Mouse (Mus musculus): ENCODE data around the gene Gdpd5. TPM values are rescaled to one million over a fixed set of nuclear protein-coding genes. Genes with fewer than 3 reads are reported as not detected.
A peak's percentile ranks its signal among the peaks of the same experiment; 100 is the strongest.

Gdpd5 gene
- polyA plus RNA-seq, 1 experiment from 2014 or later = 46.2 TPM

GRCm38 (mm10) chr7:99443164-99443563 lies 62.0 kb downstream of the Gdpd5 start:
- Histone ChIP-seq H3K27me3 (ENCODE audit: control insufficient read depth, insufficient read depth, low read length) (no peaks in the 10 kb centered on the region), H3K4me3 (replicated peaks; ENCODE audit: low read length) (no peak overlapping the region), H3K27ac (no peak overlapping the region), H3K36me3 (replicated peaks; ENCODE audit: control insufficient read depth, insufficient read depth) (peaks cover 22% of the 10 kb centered on the region), H3K9me3 (ENCODE audit: control insufficient read depth, low read length) (no peaks in the 10 kb centered on the region), H3K4me1 (replicated peaks; ENCODE audit: control insufficient read depth, insufficient read depth, low read length) (peaks cover 6% of the 10 kb centered on the region), H3K4me2 (replicated peaks) (no peak overlapping the region), H3K9ac (no peak overlapping the region)
- DNase-seq (ENCODE audit: low spot score) (no peak), ATAC-seq (ENCODE audit: low FRiP score) (no peak)
- WGBS = 58% methylated on average over 5 of the region's 5 CpGs

DNA sequence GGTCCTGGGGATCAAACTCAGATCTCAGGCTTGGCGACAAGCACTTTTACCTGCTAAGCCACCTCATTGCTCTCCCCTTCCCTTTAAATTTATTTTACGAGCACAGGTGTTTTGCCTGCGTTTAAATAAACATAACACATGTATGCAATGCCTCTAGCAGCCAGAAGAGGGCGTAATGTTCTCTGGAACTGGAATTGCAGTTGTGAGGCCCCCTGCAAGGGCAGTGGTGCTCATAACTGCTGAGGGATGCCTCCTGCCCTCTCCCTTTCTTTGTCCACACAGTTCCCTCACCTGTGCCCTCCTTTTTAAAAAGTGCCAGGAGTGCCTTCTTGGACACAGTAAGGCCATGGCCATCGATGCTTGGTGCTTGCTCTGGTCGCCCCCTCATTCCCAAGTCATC lies 62.8 kb downstream of the Gdpd5 start:
- DNase-seq (ENCODE audit: low spot score) (no peak), ATAC-seq (ENCODE audit: low FRiP score) (no peak)
- no peaks in the 10 kb centered on the region for H3K27me3 ChIP-seq (ENCODE audit: control insufficient read depth, insufficient read depth, low read length)
- H3K9ac ChIP-seq = no peak overlapping the region
- H3K4me1 ChIP-seq (replicated peaks; ENCODE audit: control insufficient read depth, insufficient read depth, low read length) = peaks cover 6% of the 10 kb centered on the region
- peaks cover 16% of the 10 kb centered on the region for H3K36me3 ChIP-seq (replicated peaks; ENCODE audit: control insufficient read depth, insufficient read depth)
- H3K27ac ChIP-seq = no peak overlapping the region
- no peaks in the 10 kb centered on the region for H3K9me3 ChIP-seq (ENCODE audit: control insufficient read depth, low read length)
- H3K4me3 ChIP-seq (replicated peaks; ENCODE audit: low read length) = no peak overlapping the region
- 70% methylated on average over 6 of the region's 6 CpGs for WGBS
- no peak overlapping the region for H3K4me2 ChIP-seq (replicated peaks)

- Histone ChIP-seq H3K4me2 (replicated peaks) (no peak overlapping the region), H3K27ac (no peak overlapping the region), H3K4me3 (replicated peaks; ENCODE audit: low read length) (no peak overlapping the region), H3K27me3 (ENCODE audit: control insufficient read depth, insufficient read depth, low read length) (no peaks in the 10 kb centered on the region), H3K9ac (no peak overlapping the region), H3K36me3 (replicated peaks; ENCODE audit: control insufficient read depth, insufficient read depth) (peaks cover 16% of the 10 kb centered on the region), H3K4me1 (replicated peaks; ENCODE audit: control insufficient read depth, insufficient read depth, low read length) (peaks cover 12% of the 10 kb centered on the region), H3K9me3 (ENCODE audit: control insufficient read depth, low read length) (no peaks in the 10 kb centered on the region)
- 50% methylated on average over 2 of the region's 2 CpGs for WGBS
- DNase-seq (ENCODE audit: low spot score) (no peak), ATAC-seq (ENCODE audit: low FRiP score) (no peak)
Observed at GRCm38 (mm10) chr7:99445833-99446232, 64.6 kb downstream of the Gdpd5 start.

GRCm38 (mm10) chr7:99447323-99447722 lies 66.1 kb downstream of the Gdpd5 start:
- Histone ChIP-seq H3K4me1 (replicated peaks; ENCODE audit: control insufficient read depth, insufficient read depth, low read length) (peaks cover 5% of the 10 kb centered on the region; the same call in 1 of the 2 replicates), H3K27me3 (ENCODE audit: control insufficient read depth, insufficient read depth, low read length) (no peaks in the 10 kb centered on the region), H3K4me2 (replicated peaks) (no peak overlapping the region), H3K4me3 (replicated peaks; ENCODE audit: low read length) (no peak overlapping the region), H3K27ac (no peak overlapping the region), H3K9ac (no peak overlapping the region), H3K36me3 (replicated peaks; ENCODE audit: control insufficient read depth, insufficient read depth) (peaks cover 8% of the 10 kb centered on the region; the same call in 1 of the 2 replicates), H3K9me3 (ENCODE audit: control insufficient read depth, low read length) (no peaks in the 10 kb centered on the region)
- ATAC-seq (ENCODE audit: low FRiP score) (no peak), DNase-seq (ENCODE audit: low spot score) (no peak)
- 36% methylated on average over 5 of the region's 5 CpGs for WGBS

DNA sequence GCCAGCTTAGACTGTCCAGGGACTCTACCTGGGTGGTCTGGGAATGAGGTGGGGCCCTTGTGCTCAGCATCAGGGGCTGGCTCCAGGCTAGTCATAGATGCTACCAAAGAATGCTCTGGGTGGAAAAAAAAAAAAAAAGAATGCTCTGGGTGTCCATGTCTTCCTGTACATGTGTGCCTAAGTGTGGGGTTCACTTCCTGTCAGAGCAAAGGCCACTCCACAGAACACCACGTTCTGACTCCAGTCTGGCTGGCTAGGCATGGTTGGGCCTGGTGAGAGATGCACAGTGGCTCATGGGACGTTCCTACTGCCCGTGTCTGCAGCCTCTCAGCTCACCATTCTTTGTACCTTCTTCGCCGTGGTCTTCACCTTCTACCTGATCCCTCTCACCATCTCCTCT lies 67.4 kb downstream of the Gdpd5 start:
- no peak for DNase-seq (ENCODE audit: low spot score)
- Histone ChIP-seq H3K36me3 (replicated peaks; ENCODE audit: control insufficient read depth, insufficient read depth) (0 out of 2 replicates have a peak, but pooled peaks cover 6% of the 10 kb centered on the region), H3K4me2 (replicated peaks) (no peak overlapping the region), H3K9ac (no peak overlapping the region), H3K4me1 (replicated peaks; ENCODE audit: control insufficient read depth, insufficient read depth, low read length) (peaks cover 5% of the 10 kb centered on the region; the same call in 1 of the 2 replicates), H3K4me3 (replicated peaks; ENCODE audit: low read length) (no peak overlapping the region), H3K9me3 (ENCODE audit: control insufficient read depth, low read length) (no peaks in the 10 kb centered on the region), H3K27me3 (ENCODE audit: control insufficient read depth, insufficient read depth, low read length) (no peaks in the 10 kb centered on the region), H3K27ac (peak overlapping the region; percentile 52; the same call in 1 of the 2 replicates)
- no peak for ATAC-seq (ENCODE audit: low FRiP score)
- WGBS = 81% methylated on average over 5 of the region's 5 CpGs

GRCm38 (mm10) chr7:99449063-99449462 lies 67.8 kb downstream of the Gdpd5 start:
- whole genome bisulfite sequencing = 43% methylated on average over 8 of the region's 8 CpGs
- H3K4me2 ChIP-seq (replicated peaks) = no peak overlapping the region
- H3K27ac ChIP-seq = peak overlapping the region; percentile 52; the same call in 1 of the 2 replicates
- H3K4me1 ChIP-seq (replicated peaks; ENCODE audit: control insufficient read depth, insufficient read depth, low read length) = peaks cover 5% of the 10 kb centered on the region; the same call in 1 of the 2 replicates
- no peak overlapping the region for H3K9ac ChIP-seq
- H3K27me3 ChIP-seq (ENCODE audit: control insufficient read depth, insufficient read depth, low read length) = no peaks in the 10 kb centered on the region
- no peak overlapping the region for H3K4me3 ChIP-seq (replicated peaks; ENCODE audit: low read length)
- DNase-seq (ENCODE audit: low spot score) = no peak
- H3K9me3 ChIP-seq (ENCODE audit: control insufficient read depth, low read length) = no peaks in the 10 kb centered on the region
- 0 out of 2 replicates have a peak, but pooled peaks cover 6% of the 10 kb centered on the region for H3K36me3 ChIP-seq (replicated peaks; ENCODE audit: control insufficient read depth, insufficient read depth)
- ATAC-seq (ENCODE audit: low FRiP score) = no peak

- Histone ChIP-seq H3K9ac (no peak overlapping the region), H3K4me3 (replicated peaks; ENCODE audit: low read length) (no peak overlapping the region), H3K27ac (no peak overlapping the region; the same call in 1 of the 2 replicates), H3K27me3 (ENCODE audit: control insufficient read depth, insufficient read depth, low read length) (no peaks in the 10 kb centered on the region), H3K9me3 (ENCODE audit: control insufficient read depth, low read length) (no peaks in the 10 kb centered on the region), H3K4me1 (replicated peaks; ENCODE audit: control insufficient read depth, insufficient read depth, low read length) (peaks cover 5% of the 10 kb centered on the region; the same call in 1 of the 2 replicates), H3K36me3 (replicated peaks; ENCODE audit: control insufficient read depth, insufficient read depth) (0 out of 2 replicates have a peak, but pooled peaks cover 10% of the 10 kb centered on the region), H3K4me2 (replicated peaks) (no peak overlapping the region)
- peak; percentile 47 for DNase-seq (ENCODE audit: low spot score)
- WGBS = 14% methylated on average over 3 of the region's 3 CpGs
- ATAC-seq (ENCODE audit: low FRiP score) = peak; percentile 25; the same call in 1 of the 2 replicates
Observed at GRCm38 (mm10) chr7:99449751-99450150, 68.5 kb downstream of the Gdpd5 start.

DNA sequence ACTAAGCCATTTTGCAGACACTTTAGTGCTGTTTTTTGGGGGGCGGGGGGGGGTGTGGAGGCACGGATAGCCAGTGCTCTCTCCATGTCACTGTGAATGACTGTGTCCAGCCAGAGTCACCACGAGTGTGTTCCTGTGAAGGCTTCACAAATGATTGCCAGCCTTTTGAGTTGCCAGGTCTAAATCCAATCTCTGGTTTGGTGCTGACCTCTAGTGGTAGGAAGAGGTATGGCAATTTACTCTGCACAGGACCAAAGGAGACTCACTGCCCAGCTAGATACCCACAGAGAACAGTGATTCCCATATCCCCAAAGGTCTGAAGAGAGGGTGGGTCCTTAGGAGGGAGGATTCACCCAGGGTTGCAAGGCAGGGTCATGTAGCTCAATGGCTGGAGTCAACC lies 69.5 kb downstream of the Gdpd5 start:
- Histone ChIP-seq H3K4me3 (replicated peaks; ENCODE audit: low read length) (no peak overlapping the region), H3K27ac (no peak overlapping the region), H3K9ac (no peak overlapping the region), H3K27me3 (ENCODE audit: control insufficient read depth, insufficient read depth, low read length) (no peaks in the 10 kb centered on the region), H3K36me3 (replicated peaks; ENCODE audit: control insufficient read depth, insufficient read depth) (0 out of 2 replicates have a peak, but pooled peaks cover 19% of the 10 kb centered on the region), H3K9me3 (ENCODE audit: control insufficient read depth, low read length) (no peaks in the 10 kb centered on the region), H3K4me2 (replicated peaks) (no peak overlapping the region), H3K4me1 (replicated peaks; ENCODE audit: control insufficient read depth, insufficient read depth, low read length) (peaks cover 5% of the 10 kb centered on the region; the same call in 1 of the 2 replicates)
- WGBS = 0% methylated on average over 3 of the region's 3 CpGs
- ATAC-seq (ENCODE audit: low FRiP score) (peak; percentile 48), DNase-seq (ENCODE audit: low spot score) (peak; percentile 94)

GRCm38 (mm10) chr7:99452859-99453258 lies 71.6 kb downstream of the Gdpd5 start:
- DNase-seq (ENCODE audit: low spot score) (no peak), ATAC-seq (ENCODE audit: low FRiP score) (no peak)
- Histone ChIP-seq H3K36me3 (replicated peaks; ENCODE audit: control insufficient read depth, insufficient read depth) (peaks cover 29% of the 10 kb centered on the region), H3K27me3 (ENCODE audit: control insufficient read depth, insufficient read depth, low read length) (no peaks in the 10 kb centered on the region), H3K4me3 (replicated peaks; ENCODE audit: low read length) (no peak overlapping the region), H3K4me2 (replicated peaks) (no peak overlapping the region), H3K9ac (no peak overlapping the region), H3K27ac (no peak overlapping the region), H3K9me3 (ENCODE audit: control insufficient read depth, low read length) (no peaks in the 10 kb centered on the region), H3K4me1 (replicated peaks; ENCODE audit: control insufficient read depth, insufficient read depth, low read length) (peaks cover 5% of the 10 kb centered on the region; the same call in 1 of the 2 replicates)
- WGBS = 86% methylated on average over 7 of the region's 7 CpGs

GRCm38 (mm10) chr7:99454044-99454443 lies 72.8 kb downstream of the Gdpd5 start:
- Histone ChIP-seq H3K9ac (no peak overlapping the region), H3K27me3 (ENCODE audit: control insufficient read depth, insufficient read depth, low read length) (no peaks in the 10 kb centered on the region), H3K4me2 (replicated peaks) (no peak overlapping the region), H3K9me3 (ENCODE audit: control insufficient read depth, low read length) (no peaks in the 10 kb centered on the region), H3K27ac (no peak overlapping the region), H3K4me1 (replicated peaks; ENCODE audit: control insufficient read depth, insufficient read depth, low read length) (peaks cover 5% of the 10 kb centered on the region; the same call in 1 of the 2 replicates), H3K36me3 (replicated peaks; ENCODE audit: control insufficient read depth, insufficient read depth) (peaks cover 38% of the 10 kb centered on the region), H3K4me3 (replicated peaks; ENCODE audit: low read length) (no peak overlapping the region)
- no peak for DNase-seq (ENCODE audit: low spot score)
- no peak for ATAC-seq (ENCODE audit: low FRiP score)
- WGBS = 76% methylated on average over 4 of the region's 4 CpGs

Data from hindbrain, embryonic 14.5 days (tissue).